Mouse (Mus musculus) splenic B cell, adult 2 months (primary cell): ENCODE data around the gene Adcy2.

Source experiments
- DNase-seq: peaks from one replicate; pipeline ENCODE4 v3.0.0-alpha.2; 2011; ENCODE audit warnings: low read depth, low spot score
- H3K27me3 ChIP-seq: 2 replicates; pipeline ENCODE4 v1.6.1; 2012; ENCODE audit warnings: mild to moderate bottlenecking, low read length, moderate library complexity, mixed read lengths; ENCODE audit not compliant: control insufficient read depth, poor library complexity, insufficient read depth, severe bottlenecking
- H3K36me3 ChIP-seq: 2 replicates; pipeline ENCODE4 v1.6.1; 2012; ENCODE audit warnings: mild to moderate bottlenecking, low read length, moderate library complexity, mixed read lengths; ENCODE audit not compliant: control insufficient read depth, poor library complexity, insufficient read depth, severe bottlenecking

The Adcy2 gene

GRCm38 (mm10) chr13:68913666-68914288, 85.6 kb downstream of the Adcy2 start:
- H3K27me3 ChIP-seq: no peaks in the 10 kb centered on the region
- DNase-seq: no peak
- H3K36me3 ChIP-seq: no peaks in the 10 kb centered on the region

DNA sequence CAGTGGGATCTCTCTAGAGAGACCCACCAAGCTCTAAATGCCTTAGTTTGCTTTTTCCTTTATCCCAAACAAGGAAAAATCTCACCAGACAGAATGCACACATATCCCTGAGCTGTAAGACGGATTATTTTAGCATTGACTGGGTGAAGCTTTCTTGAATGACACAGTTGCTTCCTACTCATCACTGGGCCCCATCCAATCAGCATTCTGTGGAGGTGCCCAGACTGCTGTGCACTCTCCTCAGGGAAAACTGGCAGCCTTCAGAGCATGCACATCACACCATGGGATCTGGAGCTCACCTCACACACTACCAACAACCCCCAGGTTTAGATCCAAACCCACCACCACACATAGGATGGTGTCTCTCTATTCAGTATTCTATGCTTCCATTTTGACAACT, 92.7 kb downstream of the Adcy2 start:
- H3K27me3 ChIP-seq: no peaks in the 10 kb centered on the region
- no peak for DNase-seq

DNA sequence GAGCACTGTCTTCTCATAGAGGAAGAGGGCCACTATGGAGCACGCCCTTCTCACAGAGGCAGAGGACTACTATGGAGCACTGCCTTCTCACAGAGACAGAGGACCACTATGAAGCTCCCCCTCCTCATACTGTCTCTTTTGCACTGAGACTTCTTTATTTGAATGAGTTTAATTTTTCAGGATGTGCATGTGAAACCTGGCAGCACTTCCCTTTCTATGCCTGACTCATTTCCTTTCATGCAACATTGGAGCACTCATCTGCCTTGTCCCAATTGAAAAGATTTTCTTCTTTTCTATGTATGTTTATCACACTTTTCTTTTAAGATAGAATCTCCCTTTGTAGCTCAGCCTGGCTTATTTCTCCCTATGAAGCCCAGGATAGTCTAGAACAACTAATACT, 96.6 kb downstream of the Adcy2 start:
- DNase-seq: no peak
- Histone ChIP-seq H3K27me3 (no peaks in the 10 kb centered on the region), H3K36me3 (no peaks in the 10 kb centered on the region)

More for the DNA sequence above, 92.7 kb downstream of the Adcy2 start:
- H3K36me3 ChIP-seq: no peaks in the 10 kb centered on the region

- Histone ChIP-seq H3K36me3 (no peaks in the 10 kb centered on the region), H3K27me3 (no peaks in the 10 kb centered on the region)
- no peak for DNase-seq
These were observed 109.3 kb downstream of the Adcy2 start for GRCm38 (mm10) chr13:68889929-68890593.

- H3K27me3 ChIP-seq: no peaks in the 10 kb centered on the region
- no peaks in the 10 kb centered on the region for H3K36me3 ChIP-seq
- DNase-seq: no peak
These were observed 130.6 kb downstream of the Adcy2 start for GRCm38 (mm10) chr13:68868776-68869175.

- DNase-seq: no peak
- H3K27me3 ChIP-seq: no peaks in the 10 kb centered on the region
- no peaks in the 10 kb centered on the region for H3K36me3 ChIP-seq
These were observed 131.2 kb downstream of the Adcy2 start for GRCm38 (mm10) chr13:68867940-68868655.

GRCm38 (mm10) chr13:68860036-68860435, 139.3 kb downstream of the Adcy2 start:
- Histone ChIP-seq H3K36me3 (no peaks in the 10 kb centered on the region), H3K27me3 (no peaks in the 10 kb centered on the region)
- DNase-seq: no peak

GRCm38 (mm10) chr13:68848265-68848664, 151.1 kb downstream of the Adcy2 start:
- no peak for DNase-seq
- Histone ChIP-seq H3K27me3 (no peaks in the 10 kb centered on the region), H3K36me3 (no peaks in the 10 kb centered on the region)

- no peak for DNase-seq
- Histone ChIP-seq H3K36me3 (no peaks in the 10 kb centered on the region), H3K27me3 (no peaks in the 10 kb centered on the region)
These were observed 159.8 kb downstream of the Adcy2 start for GRCm38 (mm10) chr13:68839517-68839916.

GRCm38 (mm10) chr13:68836183-68836582, 163.2 kb downstream of the Adcy2 start:
- Histone ChIP-seq H3K36me3 (no peaks in the 10 kb centered on the region), H3K27me3 (no peaks in the 10 kb centered on the region)
- no peak for DNase-seq

DNA sequence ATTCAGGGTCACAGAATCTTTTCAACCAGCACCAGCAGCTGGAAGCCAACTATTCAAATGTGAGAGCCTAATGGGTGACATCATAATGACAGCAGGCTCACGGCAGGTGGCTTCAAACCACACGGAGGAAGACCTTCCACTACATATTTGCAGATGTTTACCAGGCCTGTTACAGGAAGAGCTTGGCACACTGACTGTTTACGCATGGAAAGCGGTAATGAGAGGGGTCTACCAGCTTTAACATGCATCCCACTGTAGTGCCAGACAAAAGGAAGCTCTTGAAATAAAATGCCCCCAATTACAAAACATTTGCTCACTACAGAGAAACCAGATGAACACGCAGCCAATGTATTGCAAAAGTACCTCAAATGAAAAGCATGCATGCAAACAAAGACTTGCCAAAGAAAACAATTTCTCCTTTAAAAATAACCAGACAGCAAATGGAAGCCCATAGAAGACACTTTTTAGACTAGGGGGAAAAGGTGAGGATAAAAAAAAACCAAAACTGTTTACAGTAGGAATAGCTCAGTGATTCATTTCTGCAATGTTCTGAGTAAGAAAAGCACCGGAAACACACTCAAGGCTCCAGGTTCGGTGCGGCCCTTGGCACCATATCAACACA, 163.8 kb downstream of the Adcy2 start:
- DNase-seq: no peak
- H3K27me3 ChIP-seq: no peaks in the 10 kb centered on the region

DNA sequence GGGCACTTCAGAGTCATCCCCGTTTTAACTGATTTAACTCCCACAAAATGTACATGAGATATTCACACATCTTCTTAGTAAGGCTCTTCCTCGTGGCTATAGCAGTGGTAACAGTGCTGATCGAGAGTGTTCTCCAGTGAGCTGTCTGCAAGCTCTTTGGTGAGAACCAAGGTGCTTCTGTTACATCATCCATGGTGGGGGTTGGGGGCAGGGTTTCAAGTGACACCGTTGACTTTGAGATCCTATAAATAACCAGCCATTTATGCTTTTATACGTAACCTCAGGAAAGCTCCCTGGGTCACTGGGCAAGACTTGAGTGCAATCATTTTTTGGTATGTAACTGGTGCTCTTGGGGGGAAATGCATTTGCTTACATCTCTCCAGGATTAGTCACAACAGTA, 167.2 kb downstream of the Adcy2 start:
- Histone ChIP-seq H3K27me3 (no peaks in the 10 kb centered on the region), H3K36me3 (no peaks in the 10 kb centered on the region)
- no peak for DNase-seq

More for the DNA sequence above, 163.8 kb downstream of the Adcy2 start:
- no peaks in the 10 kb centered on the region for H3K36me3 ChIP-seq

GRCm38 (mm10) chr13:68830030-68830759, 169.1 kb downstream of the Adcy2 start:
- DNase-seq: no peak
- H3K27me3 ChIP-seq: no peaks in the 10 kb centered on the region
- no peaks in the 10 kb centered on the region for H3K36me3 ChIP-seq

DNA sequence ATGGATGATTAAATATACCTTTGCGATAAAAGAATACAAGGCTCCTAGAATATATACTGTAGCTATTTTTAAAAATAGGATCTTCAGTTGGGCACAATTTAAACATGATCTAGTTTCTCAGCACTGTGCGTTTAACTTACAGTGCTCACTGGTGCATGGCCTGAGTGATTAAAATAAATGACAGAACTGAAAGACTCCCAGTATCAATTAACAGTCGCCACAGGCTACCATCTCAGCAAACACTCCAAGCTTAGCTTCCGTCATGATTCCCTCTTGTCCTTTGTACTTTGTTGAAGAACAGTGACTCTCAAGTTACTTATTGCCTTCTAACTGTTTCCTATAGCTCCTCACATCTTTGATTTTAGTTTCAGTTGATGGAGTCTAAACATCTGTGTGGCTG, 170.9 kb downstream of the Adcy2 start:
- Histone ChIP-seq H3K27me3 (no peaks in the 10 kb centered on the region), H3K36me3 (no peaks in the 10 kb centered on the region)
- DNase-seq: no peak
